Mouse (Mus musculus) neural tube, embryonic 11.5 days (tissue): ENCODE data around the gene Defb5. TPM values are rescaled to one million over a fixed set of nuclear protein-coding genes. Genes with fewer than 3 reads are reported as not detected.

ENCODE experiments used
- polyA plus RNA-seq: library from polyadenylated mRNA; unstranded; fragments of >200 nt; fragmentation: Nextera tagmentation; extraction: Ambion mirVana; gene quantifications from 2 replicates; pipeline ENCODE4 v1.2.1, GENCODE M21; 2014

Gene Defb5
- polyA plus RNA-seq, 1 experiment from 2014 or later: not detected

Other genes starting within 250 kb of the Defb5 start
- gene Defb38, start 221.0 kb upstream of the Defb5 start, polyA plus RNA-seq: not detected in 2 replicates
- gene Defb39, start 182.8 kb upstream of the Defb5 start, polyA plus RNA-seq: not detected in 2 replicates
- gene Defb12, start 132.7 kb upstream of the Defb5 start, polyA plus RNA-seq: not detected in 2 replicates
- not detected in 2 replicates for gene Defb34, start 123.8 kb upstream of the Defb5 start, polyA plus RNA-seq
- gene Gm45826, start 106.8 kb upstream of the Defb5 start, polyA plus RNA-seq: not detected in 2 replicates
- not detected in 2 replicates for gene Defb14, start 53.2 kb upstream of the Defb5 start, polyA plus RNA-seq
- gene Defb4, start 48.9 kb upstream of the Defb5 start, polyA plus RNA-seq: not detected in 2 replicates
- gene Defb6, start 22.1 kb upstream of the Defb5 start, polyA plus RNA-seq: not detected in 2 replicates
- not detected in 2 replicates for gene Defb46, start 7.7 kb upstream of the Defb5 start, polyA plus RNA-seq
- gene Defb3, start 45.8 kb downstream of the Defb5 start, polyA plus RNA-seq: not detected in 2 replicates
- gene Defb8, start 200.0 kb downstream of the Defb5 start, polyA plus RNA-seq: not detected in 2 replicates
- not detected in 2 replicates for gene Defb7, start 247.5 kb downstream of the Defb5 start, polyA plus RNA-seq